Mouse (Mus musculus) forebrain, embryonic 15.5 days (tissue): Measurements from ENCODE around the gene Prr19. TPM values are rescaled to one million over a fixed set of nuclear protein-coding genes. Genes with fewer than 3 reads are reported as not detected.
A peak's percentile ranks its signal among the peaks of the same experiment; 100 is the strongest.

Experiments
- ATAC-seq: fragments of 200-750 bp; cut with Nextera tagmentation; replicated peaks from 2 replicates; pipeline ENCODE4 v1.8.0; 2017; ENCODE audit warnings: mild to moderate bottlenecking, moderate TSS enrichment, moderate library complexity
- H3K27ac ChIP-seq: fragments of 300-500 bp; sonication (generic); replicated peaks from 2 replicates; pipeline ENCODE4 v1.5.1; 2015; ENCODE audit warnings: mild to moderate bottlenecking, inconsistent platforms
- H3K27me3 ChIP-seq: fragments of 300-500 bp; sonication (generic); 2 replicates; pipeline ENCODE4 v1.6.1; 2015; ENCODE audit warnings: inconsistent platforms
- H3K36me3 ChIP-seq: fragments of 300-500 bp; sonication (generic); 2 replicates; pipeline ENCODE4 v1.6.1; 2015; ENCODE audit warnings: mild to moderate bottlenecking, inconsistent platforms
- H3K4me1 ChIP-seq: fragments of 300-500 bp; sonication (generic); 2 replicates; pipeline ENCODE4 v1.6.1; 2015; ENCODE audit warnings: inconsistent platforms
- H3K4me2 ChIP-seq: fragments of 300-500 bp; sonication (generic); replicated peaks from 2 replicates; pipeline ENCODE4 v1.6.1; 2015; ENCODE audit warnings: mild to moderate bottlenecking, inconsistent platforms
- H3K4me3 ChIP-seq: fragments of 300-500 bp; sonication (generic); 2 replicates; pipeline ENCODE4 v1.5.1; 2015; ENCODE audit warnings: mild to moderate bottlenecking, inconsistent platforms
- H3K9ac ChIP-seq: fragments of 300-500 bp; sonication (generic); replicated peaks from 2 replicates; pipeline ENCODE4 v1.6.1; 2015; ENCODE audit warnings: mild to moderate bottlenecking, inconsistent platforms
- H3K9me3 ChIP-seq: fragments of 300-500 bp; sonication (generic); 2 replicates; pipeline ENCODE4 v1.6.1; 2016; ENCODE audit warnings: inconsistent platforms
- WGBS: fragments of 180-500 bp; shearing (Covaris S2); methylation state at CpG from one replicate; pipeline ENCODE4 v1.1.7; 2015; ENCODE audit warnings: mixed read lengths; 5-methylcytosine and 5-hydroxymethylcytosine counted together
- polyA plus RNA-seq: library from polyadenylated mRNA; unstranded; fragments of >200 nt; fragmentation: Nextera tagmentation; extraction: Ambion mirVana; gene quantifications from 2 replicates; pipeline ENCODE4 v1.2.1, GENCODE M21; 2015

Prr19 gene
- polyA plus RNA-seq, 1 experiment from 2014 or later, result 2.1 TPM

DNA sequence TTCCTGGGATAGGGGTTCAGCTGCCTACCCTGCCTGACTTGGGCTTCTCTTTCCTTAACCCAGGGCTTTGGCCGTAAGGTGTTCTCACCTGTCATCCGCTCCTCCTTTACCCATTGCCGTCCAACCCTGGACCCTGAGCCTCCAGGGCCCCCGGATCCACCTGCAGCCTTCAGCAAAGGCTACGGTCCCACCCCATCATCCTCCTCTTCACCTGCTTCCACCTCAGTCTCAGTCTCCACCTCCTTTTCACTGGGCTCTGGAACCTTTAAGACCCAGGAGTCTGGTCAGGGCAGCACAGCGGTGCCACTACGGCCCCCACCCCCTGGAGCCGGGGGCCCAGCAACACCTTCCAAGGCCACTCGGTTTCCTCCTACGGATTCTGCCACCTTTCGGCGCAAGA lies 13.2 kb upstream of the Prr19 start:
- Histone ChIP-seq H3K36me3 (peaks cover 84% of the 10 kb centered on the region), H3K4me1 (peaks cover 43% of the 10 kb centered on the region), H3K4me3 (no peak overlapping the region), H3K4me2 (no peak overlapping the region), H3K27ac (no peak overlapping the region), H3K9me3 (no peaks in the 10 kb centered on the region), H3K9ac (no peak overlapping the region), H3K27me3 (no peaks in the 10 kb centered on the region)
- 95% methylated on average over 12 of the region's 12 CpGs for WGBS
- no peak for ATAC-seq

DNA sequence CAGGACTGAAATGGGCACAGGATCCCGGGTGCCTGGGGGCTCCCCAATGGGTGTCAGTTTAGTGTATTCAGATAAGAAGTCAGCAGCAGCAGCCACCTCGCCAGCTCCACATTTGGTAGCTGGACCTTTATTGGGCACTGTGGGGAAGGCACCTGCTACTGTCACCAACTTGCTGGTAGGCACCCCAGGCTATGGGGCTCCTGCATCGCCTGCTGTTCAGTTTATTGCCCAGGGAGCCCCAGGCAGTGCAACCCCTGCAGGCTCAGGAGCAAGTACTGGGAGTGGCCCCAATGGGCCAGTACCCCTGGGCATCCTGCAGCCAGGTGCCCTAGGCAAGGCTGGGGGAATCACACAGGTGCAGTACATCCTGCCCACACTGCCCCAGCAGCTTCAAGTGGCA lies 12.5 kb upstream of the Prr19 start:
- Histone ChIP-seq H3K4me3 (no peak overlapping the region), H3K36me3 (peaks cover 91% of the 10 kb centered on the region), H3K27me3 (no peaks in the 10 kb centered on the region), H3K4me1 (peaks cover 36% of the 10 kb centered on the region), H3K27ac (no peak overlapping the region), H3K4me2 (no peak overlapping the region), H3K9me3 (no peaks in the 10 kb centered on the region), H3K9ac (no peak overlapping the region)
- ATAC-seq, result no peak
- WGBS, result 91% methylated on average over 3 of the region's 3 CpGs

DNA sequence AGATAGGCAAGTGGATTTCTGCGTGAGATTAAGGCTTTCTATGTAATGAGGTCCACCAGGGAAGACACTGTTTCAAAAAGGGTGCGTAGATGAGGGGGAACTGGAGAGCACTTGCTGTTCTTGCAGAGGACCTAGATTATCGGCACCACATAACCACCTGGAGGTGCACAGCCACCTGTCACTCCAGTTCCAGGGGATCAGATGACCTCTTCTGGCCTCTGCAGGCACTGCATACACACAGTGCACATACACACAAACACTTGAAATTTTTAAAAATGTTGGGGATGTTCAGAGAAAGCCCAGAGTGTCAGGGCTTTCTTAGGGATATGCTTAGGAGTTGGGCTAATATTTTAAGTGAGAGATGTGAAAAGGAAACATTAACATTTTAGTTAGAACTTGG lies 11.3 kb upstream of the Prr19 start:
- peaks cover 26% of the 10 kb centered on the region for H3K4me1 ChIP-seq
- H3K27me3 ChIP-seq, result no peaks in the 10 kb centered on the region
- no peak overlapping the region for H3K27ac ChIP-seq
- no peak overlapping the region for H3K9ac ChIP-seq
- 90% methylated on average over 3 of the region's 3 CpGs for WGBS
- H3K4me2 ChIP-seq, result no peak overlapping the region
- ATAC-seq, result no peak
- H3K36me3 ChIP-seq, result peaks cover 100% of the 10 kb centered on the region
- H3K9me3 ChIP-seq, result no peaks in the 10 kb centered on the region
- no peak overlapping the region for H3K4me3 ChIP-seq

DNA sequence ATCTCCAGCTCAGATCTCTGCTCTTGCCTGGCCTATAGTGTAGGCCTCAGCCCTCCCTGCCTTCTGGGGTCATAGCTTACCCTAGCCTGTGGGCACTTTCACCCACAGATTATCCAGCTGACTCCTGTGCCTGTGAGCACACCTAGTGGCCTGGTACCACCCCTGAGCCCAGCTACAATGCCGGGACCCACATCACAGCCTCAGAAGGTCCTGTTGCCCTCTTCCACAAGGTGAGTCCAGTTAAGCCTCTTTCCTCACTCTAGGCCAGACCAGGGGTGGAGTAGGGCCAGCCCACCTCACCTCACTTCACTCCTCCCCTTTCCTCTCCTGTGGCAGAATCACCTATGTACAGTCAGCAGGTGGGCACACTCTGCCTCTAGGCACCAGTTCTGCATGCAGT lies 10.7 kb upstream of the Prr19 start:
- 0 out of 2 replicates have a peak overlapping the region, but pooled peaks have one; percentile 3 for H3K4me3 ChIP-seq
- no peak overlapping the region for H3K4me2 ChIP-seq
- peaks cover 100% of the 10 kb centered on the region for H3K36me3 ChIP-seq
- H3K27me3 ChIP-seq, result no peaks in the 10 kb centered on the region
- peaks cover 26% of the 10 kb centered on the region for H3K4me1 ChIP-seq
- H3K27ac ChIP-seq, result peak overlapping the region; percentile 48; the same call in 1 of the 2 replicates
- H3K9me3 ChIP-seq, result no peaks in the 10 kb centered on the region
- ATAC-seq, result no peak
- WGBS, result 100% methylated on average over 1 of the region's 1 CpGs
- 0 out of 2 replicates have a peak overlapping the region, but pooled peaks have one; percentile 7 for H3K9ac ChIP-seq

DNA sequence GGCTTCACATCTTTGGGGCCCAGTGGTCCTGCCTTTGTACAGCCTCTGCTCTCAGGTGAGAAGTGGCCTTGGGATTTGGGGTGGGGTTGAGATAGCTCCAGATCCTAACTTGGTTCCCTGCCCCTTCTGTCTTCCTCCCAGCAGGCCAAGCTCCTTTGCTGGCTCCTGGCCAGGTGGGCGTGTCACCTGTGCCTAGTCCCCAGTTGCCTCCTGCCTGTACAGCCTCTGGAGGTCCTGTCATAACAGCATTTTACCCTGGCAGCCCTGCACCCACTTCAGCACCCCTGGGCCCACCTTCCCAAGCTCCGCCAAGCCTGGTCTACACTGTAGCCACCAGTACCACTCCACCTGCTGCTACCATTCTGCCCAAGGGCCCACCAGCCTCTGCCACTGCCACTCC lies 10.3 kb upstream of the Prr19 start:
- peak overlapping the region; percentile 7; the same call in 1 of the 2 replicates for H3K9ac ChIP-seq
- ATAC-seq, result 0 out of 2 replicates have a peak, but pooled peaks have one; percentile 14
- 67% methylated on average over 2 of the region's 2 CpGs for WGBS
- H3K27me3 ChIP-seq, result no peaks in the 10 kb centered on the region
- H3K27ac ChIP-seq, result peak overlapping the region; percentile 48; the same call in 1 of the 2 replicates
- H3K4me3 ChIP-seq, result no peak overlapping the region
- H3K4me2 ChIP-seq, result no peak overlapping the region
- peaks cover 98% of the 10 kb centered on the region for H3K36me3 ChIP-seq
- H3K9me3 ChIP-seq, result no peaks in the 10 kb centered on the region
- H3K4me1 ChIP-seq, result peaks cover 26% of the 10 kb centered on the region

DNA sequence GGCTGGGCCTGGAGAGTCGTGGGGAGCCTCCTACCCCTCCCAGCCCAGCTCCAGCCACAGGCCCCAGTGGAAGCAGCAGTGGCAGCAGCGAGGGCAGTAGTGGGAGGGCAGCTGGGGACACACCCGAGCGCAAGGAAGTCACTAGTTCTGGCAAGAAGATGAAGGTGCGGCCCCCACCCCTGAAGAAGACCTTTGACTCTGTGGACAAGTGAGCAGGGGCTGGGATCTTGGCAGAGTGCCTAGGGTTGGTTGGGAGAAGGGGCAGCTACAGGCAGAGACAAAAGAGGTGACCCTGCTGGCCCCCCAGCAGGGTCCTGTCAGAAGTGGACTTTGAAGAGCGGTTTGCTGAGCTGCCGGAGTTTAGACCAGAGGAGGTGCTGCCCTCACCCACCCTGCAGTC lies 9.1 kb upstream of the Prr19 start:
- WGBS, result 66% methylated on average over 7 of the region's 7 CpGs
- H3K27me3 ChIP-seq, result no peaks in the 10 kb centered on the region
- peaks cover 86% of the 10 kb centered on the region for H3K36me3 ChIP-seq
- no peak overlapping the region for H3K9ac ChIP-seq
- H3K4me3 ChIP-seq, result no peak overlapping the region
- H3K9me3 ChIP-seq, result no peaks in the 10 kb centered on the region
- no peak overlapping the region for H3K27ac ChIP-seq
- H3K4me2 ChIP-seq, result no peak overlapping the region
- H3K4me1 ChIP-seq, result peaks cover 37% of the 10 kb centered on the region
- no peak for ATAC-seq

DNA sequence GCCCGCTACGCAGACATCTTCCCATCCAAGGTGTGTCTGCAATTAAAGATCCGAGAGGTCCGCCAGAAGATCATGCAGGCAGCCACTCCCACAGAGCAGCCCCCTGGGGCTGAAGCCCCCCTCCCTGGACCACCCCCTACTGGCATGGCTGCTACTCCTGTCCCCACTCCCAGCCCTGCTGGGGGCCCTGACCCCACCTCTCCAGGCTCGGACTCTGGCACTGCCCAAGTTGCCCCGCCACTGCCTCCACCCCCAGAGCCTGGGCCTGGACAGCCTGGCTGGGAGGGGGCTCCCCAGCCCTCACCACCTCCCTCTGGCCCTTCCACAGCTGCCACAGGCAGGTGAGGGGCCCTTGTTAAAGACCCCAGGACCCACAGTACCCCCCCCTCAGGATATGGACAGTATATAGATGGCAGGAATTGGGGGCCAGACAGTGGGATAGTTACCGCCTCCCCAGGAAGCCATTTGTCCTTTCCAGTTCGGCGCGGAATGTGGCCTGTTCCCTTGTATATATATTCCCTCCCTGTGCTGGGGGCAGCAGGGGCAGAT lies 7.9 kb upstream of the Prr19 start:
- Histone ChIP-seq H3K4me3 (no peak overlapping the region), H3K4me2 (no peak overlapping the region), H3K36me3 (peaks cover 75% of the 10 kb centered on the region), H3K27me3 (no peaks in the 10 kb centered on the region), H3K9ac (no peak overlapping the region), H3K27ac (peak overlapping the region; percentile 37; the same call in 1 of the 2 replicates), H3K9me3 (no peaks in the 10 kb centered on the region), H3K4me1 (peaks cover 41% of the 10 kb centered on the region)
- WGBS, result 83% methylated on average over 10 of the region's 10 CpGs
- ATAC-seq, result no peak

DNA sequence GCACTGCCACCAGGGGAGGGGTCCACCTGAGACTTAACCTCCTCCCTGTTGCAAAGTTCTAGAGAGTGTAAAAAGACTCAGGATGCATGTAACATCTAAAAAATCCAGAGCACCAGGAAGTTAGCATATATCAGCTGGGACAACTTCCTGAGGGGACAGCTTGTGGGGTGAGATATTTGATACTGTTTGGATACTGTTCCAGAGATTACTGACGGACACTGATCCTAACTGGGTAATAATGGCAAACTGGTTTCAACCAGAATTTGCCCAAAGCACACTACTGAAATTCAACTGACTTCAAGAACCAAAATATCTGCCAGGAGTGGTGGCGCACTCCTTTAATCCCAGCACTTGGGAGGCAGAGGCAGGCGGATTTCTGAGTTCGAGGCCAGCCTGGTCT lies 6.7 kb upstream of the Prr19 start:
- H3K9ac ChIP-seq, result no peak overlapping the region
- no peak overlapping the region for H3K4me2 ChIP-seq
- WGBS, result 90% methylated on average over 4 of the region's 4 CpGs
- H3K27ac ChIP-seq, result no peak overlapping the region; the same call in 1 of the 2 replicates
- no peaks in the 10 kb centered on the region for H3K9me3 ChIP-seq
- peaks cover 63% of the 10 kb centered on the region for H3K36me3 ChIP-seq
- no peak overlapping the region for H3K4me3 ChIP-seq
- H3K4me1 ChIP-seq, result peaks cover 46% of the 10 kb centered on the region
- ATAC-seq, result no peak
- no peaks in the 10 kb centered on the region for H3K27me3 ChIP-seq

DNA sequence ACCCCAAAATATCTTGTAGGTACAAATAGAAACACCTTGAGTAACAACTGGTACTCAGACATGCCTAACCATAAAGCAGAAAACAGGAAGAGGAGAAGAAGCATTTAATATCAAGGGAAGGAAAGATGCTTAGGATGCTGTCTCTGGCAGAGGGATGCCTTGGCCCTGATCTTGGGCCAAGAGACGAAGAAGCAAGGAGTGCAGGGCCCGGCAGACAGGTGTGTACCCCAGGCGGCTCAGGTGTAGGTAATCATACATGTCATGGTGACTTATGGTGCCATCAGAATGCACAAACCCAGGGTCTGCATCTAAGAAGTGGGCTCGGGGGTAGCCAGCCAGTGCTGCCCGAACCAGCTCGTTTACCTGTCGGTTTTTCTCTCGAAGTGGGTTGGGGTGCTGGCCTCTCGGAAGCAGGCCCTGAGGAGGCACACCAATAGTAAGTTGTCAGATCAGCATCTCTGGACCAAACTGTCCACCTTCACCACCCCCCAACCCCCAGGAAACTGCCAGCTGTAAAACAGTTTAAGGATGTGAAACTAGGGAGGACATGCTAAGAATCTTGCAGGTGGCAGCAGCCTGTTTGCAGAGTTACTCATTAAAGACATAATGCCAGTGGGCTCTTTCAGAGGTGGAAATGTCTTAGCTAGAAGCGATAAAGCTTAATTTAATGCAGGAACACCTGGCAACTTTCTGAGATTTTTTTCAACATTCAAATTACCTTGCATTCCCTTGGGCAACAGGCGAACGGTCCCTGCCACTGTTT lies 6.1 kb upstream of the Prr19 start:
- Histone ChIP-seq H3K27me3 (no peaks in the 10 kb centered on the region), H3K4me3 (no peak overlapping the region), H3K4me2 (no peak overlapping the region), H3K27ac (no peak overlapping the region; the same call in 1 of the 2 replicates), H3K9ac (0 out of 2 replicates have a peak overlapping the region, but pooled peaks have one; percentile 7), H3K4me1 (peaks cover 46% of the 10 kb centered on the region), H3K36me3 (peaks cover 56% of the 10 kb centered on the region), H3K9me3 (no peaks in the 10 kb centered on the region)
- ATAC-seq, result no peak
- 84% methylated on average over 12 of the region's 12 CpGs for WGBS

DNA sequence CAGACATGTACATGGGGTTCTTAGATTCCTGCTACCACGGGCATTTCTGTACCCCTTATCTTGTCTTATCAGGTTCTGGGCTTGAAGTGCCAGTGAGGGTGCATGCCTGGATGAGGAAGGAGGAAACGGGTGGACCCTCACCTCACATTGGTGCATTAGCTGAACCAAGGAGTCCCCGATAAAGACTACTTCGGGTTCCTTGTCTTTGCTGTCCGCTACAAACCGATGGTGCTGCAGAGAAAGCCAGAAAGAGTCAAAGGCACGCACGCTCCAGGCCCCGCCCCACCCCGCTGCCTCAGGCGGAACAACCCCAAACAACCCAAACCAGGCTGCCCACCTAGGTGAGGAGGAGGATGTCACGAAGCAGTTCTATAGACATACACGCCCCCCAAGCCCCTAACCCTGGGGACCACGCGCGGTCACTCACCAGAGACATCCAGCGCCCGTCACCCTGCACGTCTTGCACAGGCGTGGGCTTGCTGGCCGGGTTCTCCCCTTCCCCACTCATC lies 4.2 kb upstream of the Prr19 start:
- Histone ChIP-seq H3K9ac (peak overlapping the region; percentile 87), H3K4me1 (peaks cover 34% of the 10 kb centered on the region), H3K36me3 (peaks cover 38% of the 10 kb centered on the region), H3K27ac (peak overlapping the region; percentile 95), H3K4me2 (peak overlapping the region; percentile 63), H3K9me3 (no peaks in the 10 kb centered on the region), H3K4me3 (peak overlapping the region; percentile 58), H3K27me3 (no peaks in the 10 kb centered on the region)
- peak; percentile 41 for ATAC-seq
- WGBS, result under 1% methylated on average over 21 of the region's 21 CpGs

DNA sequence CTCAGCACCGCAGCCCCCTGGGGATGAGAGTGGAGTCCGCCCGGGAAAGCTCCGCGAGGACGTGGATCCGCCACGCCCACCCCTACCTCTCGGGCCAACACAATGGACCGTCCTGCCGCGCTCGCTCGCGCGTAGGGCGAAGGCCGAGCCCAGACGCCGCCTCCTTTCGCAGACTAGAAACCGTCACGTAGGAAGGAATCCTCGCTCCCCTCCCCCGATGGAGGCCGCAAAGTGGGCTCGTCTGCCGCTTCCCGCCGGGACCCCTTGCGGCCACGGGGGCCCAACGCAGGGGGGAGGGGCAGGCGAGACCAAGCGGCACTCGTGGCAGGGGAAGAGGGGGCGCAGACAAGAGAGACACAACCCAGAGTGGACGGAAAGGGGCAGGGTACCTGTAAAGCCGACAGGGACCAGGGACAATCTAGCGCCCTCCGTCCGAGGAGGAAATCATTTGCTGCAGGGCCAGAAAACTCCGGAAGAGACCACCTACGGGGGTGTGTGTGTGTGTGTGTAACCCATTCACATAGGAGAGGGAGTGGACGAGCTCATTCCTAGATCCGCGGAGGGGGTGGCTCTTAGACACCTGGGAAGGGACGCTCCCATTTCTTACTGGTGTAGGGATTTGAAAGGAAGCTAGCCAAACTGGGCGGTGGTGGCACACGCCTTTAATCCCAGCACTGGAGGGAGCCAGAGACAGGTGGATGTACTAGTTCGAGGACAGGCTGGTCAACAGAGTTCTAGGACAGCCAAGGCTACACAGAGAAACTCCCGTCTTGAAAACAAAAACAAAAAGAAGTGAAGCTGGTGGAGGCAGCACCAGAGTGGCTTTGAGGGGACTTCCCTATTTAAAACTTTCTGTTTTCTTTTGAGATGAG lies 3.5 kb upstream of the Prr19 start, which contains the start of gene Pafah1b3:
Gene Pafah1b3, minus strand, starts transcription at position 533 of the 872 bp plus-strand sequence.
- Histone ChIP-seq H3K4me2 (peak within 1 kb of the TSS; percentile 63), H3K36me3 (peaks cover 31% of the 10 kb centered on the region), H3K4me1 (peaks cover 31% of the 10 kb centered on the region), H3K27me3 (no peaks in the 10 kb centered on the region), H3K9ac (peak within 1 kb of the TSS; percentile 87), H3K9me3 (no peaks in the 10 kb centered on the region), H3K4me3 (peak within 1 kb of the TSS; percentile 58), H3K27ac (peak within 1 kb of the TSS; percentile 95)
- under 1% methylated on average over 52 of the region's 52 CpGs for WGBS
- ATAC-seq, result peak; percentile 93
